Mouse (Mus musculus) retina, embryonic 14.5 days (tissue): ENCODE measurements at regions not wholly inside any gene's neighbourhood (a gene's known extent, or its start where the extent isn't known, plus 50 kb on each side); places are given as distances from the start of the nearest gene placed in this dataset.

Experiments
- DNase-seq: peaks from one replicate; pipeline ENCODE4 v3.0.0-alpha.2; 2015; ENCODE audit warnings: low spot score

DNA sequence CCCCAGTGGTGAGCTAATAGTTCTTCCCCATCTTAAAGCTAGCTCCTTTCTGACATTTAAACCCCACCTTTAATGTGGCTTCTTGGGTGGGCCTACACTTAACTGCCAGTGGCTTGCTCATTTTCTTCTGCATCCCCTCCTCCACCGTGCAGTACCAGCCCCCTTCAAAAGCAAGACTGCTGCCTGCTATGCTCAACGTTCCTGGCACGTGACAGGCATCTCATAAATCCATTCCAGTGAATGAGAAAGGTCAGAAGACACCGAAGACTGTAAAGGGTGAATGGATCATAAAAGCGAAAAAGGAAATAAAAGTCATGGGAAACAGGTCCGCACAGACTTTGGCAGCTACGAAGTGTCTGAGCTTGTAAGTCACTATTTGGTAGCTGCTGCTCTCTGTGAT is 212.8 kb upstream of the Prok2 start:
- no peak for DNase-seq

DNA sequence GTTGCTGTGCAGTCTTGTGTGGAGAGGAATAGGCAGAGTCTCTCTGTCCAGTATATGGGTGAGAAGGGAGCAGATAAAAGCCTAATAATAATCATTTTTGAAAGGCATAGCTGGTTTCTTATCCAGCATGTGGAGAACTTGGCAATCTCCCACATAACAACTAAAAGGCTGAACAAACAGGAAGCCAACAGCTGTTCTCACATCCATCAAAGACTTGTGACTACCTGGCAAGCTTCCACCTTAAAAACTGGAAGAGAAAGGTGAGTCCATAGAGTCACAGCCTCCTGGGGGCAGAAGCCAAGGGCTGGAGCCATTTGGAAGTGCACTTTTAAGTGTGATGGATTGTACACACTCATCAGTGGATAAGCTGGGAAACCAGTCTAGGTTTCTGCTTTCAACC is 210.5 kb upstream of the Prok2 start:
- no peak for DNase-seq

DNA sequence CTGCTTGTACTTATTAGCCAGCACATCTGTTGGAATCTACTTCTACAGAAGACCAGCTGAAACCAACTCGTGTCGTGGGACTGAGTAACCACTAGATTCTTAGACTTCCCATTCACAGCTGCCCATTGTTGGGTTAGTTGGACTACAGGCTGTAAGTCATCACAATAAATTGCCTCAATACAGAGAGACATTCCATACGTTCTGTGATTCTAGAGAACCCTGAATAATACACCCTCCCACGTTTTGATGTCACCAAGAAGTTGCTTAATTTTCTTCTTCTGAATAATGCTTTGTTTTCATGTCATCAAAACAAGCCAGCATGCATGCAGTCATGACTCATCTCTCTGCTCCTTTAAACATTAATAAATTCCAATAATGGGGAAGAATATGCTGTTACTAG is 209.2 kb upstream of the Prok2 start:
- no peak for DNase-seq

DNA sequence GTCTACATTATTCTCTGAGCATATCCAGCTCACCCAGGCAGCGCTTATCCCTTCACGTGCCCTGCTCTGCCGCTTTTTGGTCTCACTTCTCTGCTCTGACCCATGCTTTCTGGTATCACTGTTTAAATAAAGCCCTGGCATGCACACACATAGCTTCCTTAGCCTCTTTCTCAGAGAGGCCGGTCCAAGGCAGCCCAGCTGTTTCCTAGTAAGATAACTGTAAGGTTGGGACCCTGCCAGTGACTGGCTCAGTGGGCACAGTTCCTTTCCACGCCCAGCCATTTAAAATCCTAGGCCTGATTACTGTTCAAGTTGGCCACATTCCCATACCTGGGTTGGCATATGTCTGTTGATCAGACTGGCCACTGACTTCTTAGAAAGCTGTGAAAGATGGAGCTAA is 208.2 kb upstream of the Prok2 start:
- DNase-seq, result no peak

DNA sequence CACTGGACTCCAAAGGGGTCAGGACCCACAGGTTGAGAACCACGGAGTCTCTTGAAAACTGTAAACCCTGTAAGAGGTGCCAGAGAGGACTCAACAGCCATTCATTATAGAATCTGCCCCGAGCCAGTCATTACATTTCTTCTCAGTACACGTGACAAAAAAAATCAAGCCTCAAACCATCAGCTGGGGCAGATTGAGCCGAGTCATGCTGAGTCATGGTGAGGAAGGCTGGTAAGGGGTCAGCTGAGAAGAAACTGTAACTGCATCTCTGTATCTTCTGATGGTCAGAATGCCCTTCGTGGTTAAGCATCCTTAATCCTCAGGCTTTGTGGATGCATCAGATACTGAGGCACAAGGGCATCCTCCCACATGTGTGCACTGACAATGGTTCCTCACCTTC is 207.2 kb upstream of the Prok2 start:
- DNase-seq, result no peak

DNA sequence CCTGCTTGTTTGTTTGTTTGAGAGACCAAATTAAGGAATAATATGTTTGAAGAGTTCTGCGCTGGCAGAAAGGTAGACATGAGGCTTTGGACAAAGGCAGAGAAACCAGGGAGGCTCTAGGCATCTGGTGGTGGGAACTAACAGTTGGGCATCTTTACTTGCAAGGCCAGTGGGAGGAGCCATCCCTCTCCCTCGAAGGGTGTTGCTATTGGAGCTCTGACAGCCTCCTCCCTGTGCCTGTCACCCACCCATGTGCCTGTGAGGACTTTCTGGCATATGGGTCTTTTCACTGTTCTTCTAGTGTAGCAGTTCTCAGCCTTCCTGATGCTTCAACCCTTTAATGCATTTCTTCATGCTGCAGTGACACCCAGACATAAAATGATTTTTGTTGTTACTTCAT is 206.7 kb upstream of the Prok2 start:
- DNase-seq, result no peak

DNA sequence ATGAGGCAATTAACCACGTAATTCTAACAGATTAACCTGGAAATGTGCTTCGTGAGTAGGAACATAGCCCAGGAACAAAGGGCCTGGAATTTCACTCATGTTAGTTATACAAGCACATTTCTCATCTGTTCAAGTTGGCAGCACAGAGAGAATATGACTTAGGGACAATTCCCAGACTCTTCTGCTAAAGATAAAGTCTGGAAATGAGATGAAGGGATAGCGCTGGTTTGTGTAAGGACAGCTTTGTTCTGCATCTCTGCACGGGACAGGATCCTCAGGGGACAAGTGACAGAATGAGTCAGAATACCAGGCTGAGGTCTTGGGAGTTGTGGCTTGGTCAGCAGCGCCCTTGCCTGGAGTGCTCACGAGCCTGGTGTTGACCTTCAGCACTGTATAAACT is 206.2 kb upstream of the Prok2 start:
- DNase-seq, result no peak

DNA sequence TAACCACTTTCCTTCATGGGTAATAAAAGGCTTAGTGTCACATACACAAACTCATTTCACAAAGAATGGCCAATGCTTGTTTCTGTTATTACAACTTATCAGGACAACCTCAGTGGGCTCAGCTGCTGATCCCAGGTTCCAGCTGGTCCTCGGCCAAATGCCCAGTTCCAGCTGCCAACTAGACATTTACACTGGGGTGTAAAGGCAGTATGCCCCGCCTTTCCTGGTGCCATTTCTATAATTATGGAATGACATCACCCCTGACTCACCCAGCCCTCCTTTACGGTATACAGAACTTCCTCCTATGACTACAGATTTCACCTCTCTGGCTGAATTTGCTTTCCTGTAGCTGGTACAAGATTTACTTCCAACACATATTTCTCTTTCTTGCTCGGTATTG is 205.4 kb upstream of the Prok2 start:
- DNase-seq, result no peak

DNA sequence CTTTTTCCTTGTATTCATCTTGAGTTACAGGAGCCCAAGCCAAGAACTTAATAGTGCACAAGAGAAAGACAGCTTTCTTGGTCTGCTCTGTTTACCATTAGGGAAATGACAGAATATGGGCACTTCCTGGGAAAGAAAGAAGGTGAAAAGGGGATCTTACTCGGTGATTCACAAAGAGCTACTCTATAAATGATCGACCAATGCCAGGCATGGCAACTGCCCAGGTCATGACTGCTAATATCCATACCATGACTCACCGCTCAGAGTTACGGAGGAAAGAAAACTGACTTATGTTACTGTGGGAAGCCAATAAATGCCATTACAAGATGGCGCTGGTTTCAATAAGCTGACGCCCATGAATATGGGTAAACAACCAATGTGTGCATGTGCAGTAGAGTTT is 204.1 kb upstream of the Prok2 start:
- no peak for DNase-seq

DNA sequence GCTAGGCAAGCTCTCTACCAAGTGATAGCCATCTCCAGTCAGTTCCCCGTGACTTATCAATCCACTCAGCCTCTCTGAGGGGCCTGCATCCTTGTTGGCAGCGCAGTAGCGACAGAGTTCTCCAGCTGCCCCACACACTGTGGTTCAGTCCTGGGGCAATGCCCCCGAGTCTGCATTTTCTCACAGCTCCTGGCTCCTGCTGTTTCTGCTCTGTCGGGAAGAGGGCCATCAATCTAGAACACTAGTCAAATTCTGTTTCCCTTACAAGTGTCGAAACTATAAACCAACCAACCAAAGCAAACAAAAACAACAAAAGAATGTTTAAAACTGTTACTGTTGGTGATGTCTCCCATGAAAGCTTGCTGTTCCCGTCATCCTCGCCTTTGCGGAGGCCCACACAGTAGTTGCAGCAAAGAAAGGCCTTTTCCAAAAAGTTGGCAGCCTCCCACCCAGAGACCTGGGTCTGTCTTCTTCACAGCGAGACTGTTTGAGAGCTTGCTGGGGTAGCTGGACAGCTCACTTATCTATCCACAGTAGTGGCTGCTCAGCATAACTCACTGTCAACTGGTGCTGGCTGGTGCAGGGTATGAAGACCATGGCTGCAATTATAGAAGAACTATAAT is 201.9 kb upstream of the Prok2 start:
- DNase-seq, result no peak

DNA sequence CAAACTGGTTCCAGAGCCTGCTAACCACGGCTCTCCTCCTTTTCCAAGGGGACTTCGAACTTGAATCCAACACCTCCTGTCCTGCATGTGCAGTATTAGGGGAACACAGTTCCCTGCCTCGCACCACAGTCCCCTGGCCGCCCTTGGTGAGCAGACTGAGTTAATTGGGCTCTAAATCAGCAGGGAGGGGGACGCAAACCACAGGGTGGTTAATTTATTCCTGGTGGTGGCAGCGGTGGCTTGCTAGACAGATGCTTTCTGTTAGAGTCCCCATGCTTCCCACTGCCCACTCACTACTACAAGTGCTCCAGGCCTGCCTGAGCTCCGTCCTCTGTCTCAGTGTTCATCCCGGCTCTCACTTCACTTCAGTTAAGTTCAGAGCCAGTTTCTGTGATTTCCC is 198.0 kb upstream of the Prok2 start:
- DNase-seq, result no peak

DNA sequence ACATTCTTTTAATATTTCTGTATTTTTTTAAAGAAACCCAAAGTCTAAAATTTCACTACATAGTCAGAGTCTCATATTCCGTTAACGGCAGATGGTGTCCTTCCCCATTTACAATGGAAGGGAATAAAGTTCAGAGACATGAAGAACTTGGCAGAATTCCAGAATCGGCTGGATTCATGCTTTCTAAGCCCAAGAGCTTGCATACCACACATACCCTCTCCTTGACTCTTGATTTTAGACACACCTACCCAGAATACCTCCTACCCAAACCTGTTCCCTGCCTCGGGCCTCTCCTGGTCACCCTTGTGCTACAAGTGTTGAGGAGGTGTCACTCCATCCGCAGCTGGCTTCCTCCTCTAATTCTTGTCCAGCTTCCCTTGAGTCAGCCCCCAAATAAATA is 195.8 kb upstream of the Prok2 start:
- no peak for DNase-seq

DNA sequence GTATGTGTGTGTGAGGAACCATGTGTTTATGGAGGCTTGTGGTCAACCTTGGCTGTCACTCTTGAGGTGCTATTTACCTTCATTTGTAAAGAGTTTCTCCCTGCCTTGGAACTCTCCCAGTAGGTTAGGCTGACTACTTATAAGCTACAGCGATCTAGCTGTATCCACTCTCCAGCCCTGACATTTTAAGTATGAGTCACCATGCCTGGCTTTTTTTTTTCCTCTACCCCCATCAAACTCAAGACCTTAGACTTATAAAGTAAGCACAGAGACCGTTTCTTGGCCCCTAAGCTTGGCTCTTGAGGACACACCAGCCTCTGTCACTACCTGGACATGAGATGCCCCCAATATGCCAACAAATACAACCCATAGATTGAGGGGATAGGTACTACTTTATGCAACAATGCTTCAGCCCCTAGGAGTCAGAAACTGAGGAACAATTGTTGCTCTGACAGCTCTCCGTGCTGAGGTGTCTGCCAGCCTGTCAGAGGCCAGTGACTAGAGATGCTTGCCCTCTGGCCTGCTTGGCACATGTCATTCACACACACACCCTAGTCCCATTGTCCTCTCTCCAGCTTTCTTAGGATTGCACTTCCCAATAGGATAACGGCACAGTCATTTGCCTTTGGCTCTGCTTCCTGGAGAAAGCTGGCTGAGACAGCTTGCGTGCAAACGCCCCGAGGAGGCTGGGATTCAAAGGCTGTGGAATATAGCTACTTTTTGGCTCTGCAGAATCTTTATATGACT is 193.8 kb upstream of the Prok2 start:
- DNase-seq, result no peak

DNA sequence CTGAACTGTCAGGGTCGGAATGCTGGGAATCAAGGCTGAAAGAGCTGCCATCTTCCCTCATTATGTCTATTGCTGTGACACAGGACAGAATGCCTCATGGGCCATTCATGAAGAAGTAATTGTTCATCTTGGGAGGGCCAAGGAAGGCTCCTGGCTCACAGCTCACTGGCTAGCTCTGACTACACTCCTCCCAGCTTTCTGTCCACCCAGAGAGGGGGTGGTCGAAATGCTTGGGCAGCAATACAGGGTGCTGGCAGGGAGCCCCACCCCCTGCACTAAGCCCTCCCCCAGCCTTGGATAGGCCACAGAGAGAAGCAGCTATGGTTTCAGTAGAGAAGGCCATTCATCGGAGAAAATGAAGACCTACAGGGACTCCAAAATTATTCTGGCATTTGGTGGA is 192.2 kb upstream of the Prok2 start:
- DNase-seq, result peak; percentile 27

DNA sequence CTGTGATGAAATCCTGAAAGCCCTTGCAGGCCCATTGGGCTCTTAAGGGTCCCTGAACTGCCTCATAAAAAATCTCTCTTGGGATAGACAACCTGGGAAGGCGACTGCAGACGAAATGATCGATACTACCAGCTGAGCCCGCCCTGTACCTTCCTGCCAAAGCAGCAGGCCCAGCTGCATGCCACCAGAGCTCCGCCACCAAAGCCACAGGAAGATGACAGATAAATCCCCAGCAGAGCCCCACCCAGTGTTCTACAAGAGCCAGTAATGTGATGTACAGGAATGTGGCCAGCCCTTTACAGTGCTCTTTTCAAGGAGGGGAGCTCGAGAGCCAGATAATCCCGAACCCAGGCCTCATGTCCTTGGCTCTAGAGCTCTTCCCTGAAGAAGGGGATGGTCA is 183.7 kb upstream of the Prok2 start:
- no peak for DNase-seq

DNA sequence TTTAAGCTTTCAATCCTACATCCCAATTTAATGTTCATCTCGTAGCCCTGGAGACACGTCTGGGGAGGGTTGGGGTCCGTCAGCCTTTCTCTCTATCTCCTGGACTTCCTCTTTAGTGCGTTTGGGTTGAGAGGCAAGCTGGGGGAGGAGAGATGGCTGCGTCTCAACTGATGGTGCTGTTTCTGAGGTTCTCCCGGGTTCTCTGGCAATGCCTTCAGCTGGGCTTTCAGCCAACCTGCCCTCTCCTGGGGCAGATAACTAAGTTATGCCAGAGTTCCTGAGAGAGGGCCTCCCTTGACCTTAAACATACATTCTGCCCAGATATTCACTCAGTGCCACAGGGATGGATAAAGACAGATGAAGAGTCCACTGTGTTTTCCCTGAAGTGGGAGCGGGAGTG is 183.3 kb upstream of the Prok2 start:
- DNase-seq, result no peak

DNA sequence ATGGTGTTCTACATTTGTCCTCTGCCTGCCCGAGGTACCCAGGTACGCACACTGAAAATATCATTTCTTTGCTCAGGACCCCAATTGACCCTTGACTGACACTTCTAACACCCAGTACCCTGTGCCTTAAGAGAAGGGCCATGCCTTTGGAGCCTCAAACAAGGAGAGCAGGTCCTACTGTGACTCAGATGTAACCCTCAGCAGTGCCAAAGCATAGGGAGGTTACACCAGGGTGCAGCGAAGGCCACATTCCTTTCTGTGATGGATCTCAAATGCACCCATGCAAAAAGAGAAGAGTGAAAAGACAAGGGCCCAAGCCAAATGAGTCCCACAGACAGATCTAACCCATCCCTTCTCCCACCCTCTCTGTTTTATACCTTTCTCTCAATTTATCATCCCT is 181.9 kb upstream of the Prok2 start:
- DNase-seq, result no peak

DNA sequence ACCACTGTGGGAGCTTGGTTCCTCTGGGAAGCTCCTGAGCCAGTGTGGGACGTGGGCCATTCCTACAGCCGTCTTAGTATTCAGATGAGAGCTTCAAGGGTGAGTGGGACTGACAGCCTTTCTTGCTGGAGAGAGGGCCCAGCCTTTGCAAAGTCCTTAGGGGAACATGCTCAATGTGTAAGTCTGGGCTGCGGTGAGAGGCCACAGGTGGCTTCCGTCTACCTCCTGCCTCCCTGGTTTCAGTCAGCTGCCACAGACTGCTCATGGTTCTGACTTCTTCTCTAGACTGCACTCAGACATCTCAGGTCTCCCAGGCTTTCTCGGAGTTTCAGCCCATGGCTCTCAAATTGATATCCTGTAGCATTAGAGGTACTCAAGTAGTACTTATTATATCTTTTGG is 179.0 kb upstream of the Prok2 start:
- DNase-seq, result no peak

DNA sequence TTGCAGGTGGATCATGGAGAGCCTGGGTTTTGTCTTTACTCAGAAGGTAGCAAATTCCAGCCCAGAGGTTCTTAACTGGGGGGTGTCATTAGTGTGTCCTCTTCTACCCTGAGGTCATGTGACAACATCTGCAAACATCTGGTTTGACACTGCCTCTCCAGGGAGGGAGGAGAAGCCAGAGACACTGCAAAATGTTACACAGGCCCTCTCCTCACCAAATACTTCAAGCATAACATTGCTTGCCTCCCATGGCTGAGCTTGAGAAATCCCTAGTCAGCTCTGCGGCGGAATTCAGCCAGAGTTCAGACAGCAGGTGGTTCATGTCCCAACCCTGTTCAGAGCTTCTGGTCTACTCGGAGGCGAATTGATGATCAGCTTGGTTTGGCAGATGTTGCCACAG is 178.4 kb upstream of the Prok2 start:
- no peak for DNase-seq

DNA sequence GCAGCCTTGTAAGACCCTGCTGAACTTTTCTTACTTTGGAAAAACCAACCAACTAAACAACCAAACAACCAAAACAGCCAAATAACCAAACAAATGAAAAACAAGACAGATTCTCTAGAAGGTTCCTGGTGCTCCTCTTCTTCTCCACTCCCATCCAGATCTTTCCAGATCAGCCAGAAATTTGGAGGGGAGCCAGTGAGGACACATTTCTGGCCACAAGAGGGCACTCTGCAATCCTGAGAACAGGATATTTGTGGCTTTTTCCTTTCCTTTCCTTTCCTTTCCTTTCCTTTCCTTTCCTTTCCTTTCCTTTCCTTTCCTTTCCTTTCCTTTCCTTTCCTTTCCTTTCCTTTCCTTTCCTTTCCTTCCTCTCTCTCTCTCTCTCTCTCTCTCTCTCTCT is 177.9 kb upstream of the Prok2 start:
- peak; percentile 73 for DNase-seq

DNA sequence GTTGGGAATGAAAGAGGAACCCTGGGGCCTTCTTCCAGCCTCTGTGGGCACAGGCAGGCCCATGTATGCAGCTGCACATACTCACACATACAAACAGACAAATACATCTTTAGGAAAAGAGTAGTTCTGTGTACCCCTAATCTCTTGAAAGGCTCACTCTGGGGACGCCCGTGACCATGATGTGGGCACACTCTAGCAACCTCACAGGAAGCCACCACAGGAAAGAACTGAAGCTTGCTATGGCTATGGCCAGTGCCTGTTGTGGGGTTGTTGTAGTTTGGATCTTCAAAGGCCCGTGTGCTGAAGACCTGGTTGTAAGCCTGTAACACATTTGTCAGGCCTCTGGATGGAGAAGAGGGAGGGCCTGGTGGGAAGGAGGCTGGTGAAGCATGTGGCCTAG is 175.4 kb upstream of the Prok2 start:
- DNase-seq, result no peak

DNA sequence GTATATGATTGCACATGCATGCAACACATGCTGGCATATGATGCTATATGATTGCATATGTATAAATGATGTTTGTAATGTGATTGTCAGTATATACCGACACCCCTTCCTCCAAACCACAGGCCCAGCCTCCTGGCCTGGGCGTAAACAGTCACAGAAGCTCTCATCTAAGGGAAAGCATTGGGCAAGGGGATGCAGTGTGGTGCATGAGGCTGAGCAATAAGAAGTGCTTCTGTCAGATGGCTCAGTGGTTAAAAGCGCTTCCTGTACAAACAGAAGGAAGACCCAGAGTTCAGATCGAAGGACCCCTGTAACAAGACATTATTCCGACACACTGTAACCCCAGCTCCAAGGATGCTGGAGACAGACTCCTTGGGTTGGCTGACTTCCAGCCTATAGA is 175.0 kb upstream of the Prok2 start:
- DNase-seq, result no peak

DNA sequence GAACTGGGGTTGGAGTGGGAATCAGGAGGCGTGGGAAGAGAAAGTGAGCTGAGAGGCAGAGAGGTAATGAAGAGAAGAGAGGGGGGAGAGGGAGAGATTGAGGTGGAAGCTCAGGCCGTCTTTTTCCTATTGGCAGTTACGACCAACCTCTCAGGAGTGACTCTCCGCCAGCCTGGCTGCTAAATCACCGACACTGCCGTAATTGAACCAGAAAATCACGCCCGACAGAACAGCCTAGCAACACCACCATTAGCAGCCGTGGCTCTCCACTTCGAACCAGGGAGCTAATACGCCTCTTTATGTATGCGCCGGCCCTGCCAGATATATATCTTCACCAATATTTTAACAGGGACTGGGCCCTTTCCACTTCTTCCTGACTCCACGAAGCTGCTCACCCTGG is 173.5 kb upstream of the Prok2 start:
- peak; percentile 53 for DNase-seq

DNA sequence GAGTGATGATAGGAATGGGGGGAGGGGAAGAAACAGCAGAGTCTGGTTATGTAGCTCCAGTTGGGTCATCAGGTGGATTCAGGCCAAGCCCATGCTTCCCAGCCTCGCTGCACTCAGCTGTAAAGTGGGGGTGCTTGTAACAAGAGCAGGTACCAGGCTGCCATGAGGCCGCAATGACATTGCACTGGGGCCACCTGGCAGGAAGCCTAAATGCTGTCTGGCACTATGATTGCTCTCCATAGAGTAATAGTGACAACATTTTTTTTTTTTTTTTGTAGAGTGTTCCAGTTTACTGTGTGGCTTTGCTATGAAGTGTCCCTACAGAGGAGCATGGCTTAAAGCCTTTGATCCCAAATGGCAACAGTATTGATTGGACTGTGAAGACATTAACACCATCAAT is 171.9 kb upstream of the Prok2 start:
- no peak for DNase-seq
